Mouse (Mus musculus): ENCODE data around the gene Gtf2h3.

The Gtf2h3 gene

DNA sequence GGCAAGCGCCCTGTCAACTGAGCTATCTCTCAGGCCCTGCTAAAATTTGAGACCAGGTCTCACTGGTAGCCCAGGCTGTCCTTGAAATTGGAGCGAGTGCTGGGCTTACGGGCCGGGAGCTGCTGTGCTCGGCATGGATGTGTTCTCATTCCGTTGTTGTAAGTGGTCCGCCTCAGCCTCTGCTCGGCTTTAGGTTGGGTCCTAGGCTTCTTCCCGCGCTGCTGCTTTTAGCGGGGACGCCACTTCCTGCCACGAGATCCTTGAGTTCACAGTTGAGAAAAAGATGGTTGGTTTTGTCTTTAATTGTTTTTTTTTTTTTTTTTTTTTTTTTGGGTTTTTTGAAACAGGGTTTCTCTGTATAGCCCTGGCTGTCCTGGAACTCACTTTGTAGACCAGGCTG is 58.9 kb downstream of the Gtf2h3 start:
- DNase-seq, result no peak

Measured in right cerebral cortex, postnatal 4 days (tissue).